Mouse (Mus musculus) cerebellum, adult (tissue): ENCODE data around the gene Rgma.

Experiments used
- ATAC-seq: cut with Nextera tagmentation; 2 replicates; pipeline ENCODE4 v1.9.2; 2017; ENCODE audit warnings: mild to moderate bottlenecking, moderate library complexity, mixed read lengths; ENCODE audit not compliant: insufficient number of reproducible peaks, low FRiP score, low TSS enrichment

Rgma gene

GRCm38 (mm10) chr7:73426235-73426634 is 50.9 kb downstream of the Rgma start:
- no peak for ATAC-seq

GRCm38 (mm10) chr7:73426752-73427386 is 51.6 kb downstream of the Rgma start:
- no peak for ATAC-seq

- ATAC-seq = no peak
These were observed 52.5 kb downstream of the Rgma start for GRCm38 (mm10) chr7:73427794-73428193.

GRCm38 (mm10) chr7:73428525-73428924 is 53.2 kb downstream of the Rgma start:
- no peak for ATAC-seq

- no peak for ATAC-seq
These were observed 58.5 kb downstream of the Rgma start for GRCm38 (mm10) chr7:73433637-73434335.

- ATAC-seq = no peak
These were observed 59.0 kb downstream of the Rgma start for GRCm38 (mm10) chr7:73434336-73434677.

GRCm38 (mm10) chr7:73435685-73436084 is 60.4 kb downstream of the Rgma start:
- no peak; the same call in 1 of the 2 replicates for ATAC-seq

- no peak for ATAC-seq
These were observed 66.5 kb downstream of the Rgma start for GRCm38 (mm10) chr7:73441802-73442201.

GRCm38 (mm10) chr7:73442246-73442645 is 66.9 kb downstream of the Rgma start:
- no peak for ATAC-seq

GRCm38 (mm10) chr7:73451594-73451993 is 76.3 kb downstream of the Rgma start:
- ATAC-seq = no peak

GRCm38 (mm10) chr7:73452187-73452808 is 77.0 kb downstream of the Rgma start:
- ATAC-seq = no peak

- ATAC-seq = 0 out of 2 replicates have a peak, but pooled peaks have one; percentile 45
These were observed 78.8 kb downstream of the Rgma start for GRCm38 (mm10) chr7:73454113-73454512.

- no peak for ATAC-seq
These were observed 88.2 kb downstream of the Rgma start for GRCm38 (mm10) chr7:73463546-73463945.

GRCm38 (mm10) chr7:73467741-73468140 is 92.4 kb downstream of the Rgma start:
- ATAC-seq = no peak
